Mouse (Mus musculus): ENCODE results near the gene Ccdc97. TPM values are rescaled to one million over a fixed set of nuclear protein-coding genes. Genes with fewer than 3 reads are reported as not detected.

The Ccdc97 gene
- polyA plus RNA-seq, 1 experiment, result 72.4 TPM

GRCm38 (mm10) chr7:25704716-25705364 lies 14.0 kb downstream of the Ccdc97 start:
- Histone ChIP-seq H3K27ac (ENCODE audit: insufficient read depth, low read depth, low read length) (no peak overlapping the region), H3K4me1 (ENCODE audit: control insufficient read depth, insufficient read depth, insufficient read length, low read length) (peaks cover 11% of the 10 kb centered on the region), H3K4me3 (ENCODE audit: low read depth, low read length) (peak overlapping the region; percentile 38), H3K27me3 (ENCODE audit: control insufficient read depth, insufficient read depth, low read length) (no peaks in the 10 kb centered on the region), H3K36me3 (ENCODE audit: control insufficient read depth, insufficient read depth, low read length) (no peaks in the 10 kb centered on the region)
- TF ChIP-seq CTCF (IDR thresholded peaks at IDR 0.05; ENCODE audit: extremely low read depth, insufficient read length, insufficient replicate concordance, low read depth, low read length) (no peak), POLR2A (IDR thresholded peaks at IDR 0.05; ENCODE audit: low read depth, low read length) (no peak)
- 16% methylated on average over 36 of the region's 37 CpGs for WGBS

GRCm38 (mm10) chr7:25703793-25704494 lies 14.9 kb downstream of the Ccdc97 start:
- Histone ChIP-seq H3K27ac (ENCODE audit: insufficient read depth, low read depth, low read length) (no peak overlapping the region), H3K36me3 (ENCODE audit: control insufficient read depth, insufficient read depth, low read length) (no peaks in the 10 kb centered on the region), H3K4me3 (ENCODE audit: low read depth, low read length) (no peak overlapping the region), H3K4me1 (ENCODE audit: control insufficient read depth, insufficient read depth, insufficient read length, low read length) (peaks cover 11% of the 10 kb centered on the region), H3K27me3 (ENCODE audit: control insufficient read depth, insufficient read depth, low read length) (no peaks in the 10 kb centered on the region)
- WGBS, result 30% methylated on average over 10 of the region's 10 CpGs
- TF ChIP-seq CTCF (IDR thresholded peaks at IDR 0.05; ENCODE audit: extremely low read depth, insufficient read length, insufficient replicate concordance, low read depth, low read length), result no peak
- TF ChIP-seq POLR2A (IDR thresholded peaks at IDR 0.05; ENCODE audit: low read depth, low read length), result no peak

- 99% methylated on average over 2 of the region's 2 CpGs for WGBS
- Histone ChIP-seq H3K36me3 (ENCODE audit: control insufficient read depth, insufficient read depth, low read length) (no peaks in the 10 kb centered on the region), H3K27me3 (ENCODE audit: control insufficient read depth, insufficient read depth, low read length) (no peaks in the 10 kb centered on the region), H3K4me1 (ENCODE audit: control insufficient read depth, insufficient read depth, insufficient read length, low read length) (peaks cover 9% of the 10 kb centered on the region), H3K4me3 (ENCODE audit: low read depth, low read length) (no peak overlapping the region), H3K27ac (ENCODE audit: insufficient read depth, low read depth, low read length) (no peak overlapping the region)
- TF ChIP-seq POLR2A (IDR thresholded peaks at IDR 0.05; ENCODE audit: low read depth, low read length) (no peak), CTCF (IDR thresholded peaks at IDR 0.05; ENCODE audit: extremely low read depth, insufficient read length, insufficient replicate concordance, low read depth, low read length) (no peak)
Observed at GRCm38 (mm10) chr7:25702350-25702749, 16.5 kb downstream of the Ccdc97 start.

- no peaks in the 10 kb centered on the region; the same call in 1 of the 2 replicates for H3K36me3 ChIP-seq (ENCODE audit: control insufficient read depth, insufficient read depth, low read length)
- no peak overlapping the region for H3K27ac ChIP-seq (ENCODE audit: insufficient read depth, low read depth, low read length)
- H3K4me3 ChIP-seq (ENCODE audit: low read depth, low read length), result no peak overlapping the region
- peaks cover 4% of the 10 kb centered on the region for H3K4me1 ChIP-seq (ENCODE audit: control insufficient read depth, insufficient read depth, insufficient read length, low read length)
- TF ChIP-seq CTCF (IDR thresholded peaks at IDR 0.05; ENCODE audit: extremely low read depth, insufficient read length, insufficient replicate concordance, low read depth, low read length), result peak; percentile 37; the same call in 1 of the 2 replicates
- TF ChIP-seq POLR2A (IDR thresholded peaks at IDR 0.05; ENCODE audit: low read depth, low read length), result no peak
- WGBS, result 81% methylated on average over 12 of the region's 12 CpGs
- no peaks in the 10 kb centered on the region for H3K27me3 ChIP-seq (ENCODE audit: control insufficient read depth, insufficient read depth, low read length)
Observed at GRCm38 (mm10) chr7:25700732-25701131, 18.2 kb downstream of the Ccdc97 start.

- 46% methylated on average over 13 of the region's 13 CpGs for WGBS
Observed at GRCm38 (mm10) chr7:25699851-25700250, 19.0 kb downstream of the Ccdc97 start.

GRCm38 (mm10) chr7:25694104-25694503 lies 24.8 kb downstream of the Ccdc97 start:
- Histone ChIP-seq H3K4me1 (ENCODE audit: control insufficient read depth, insufficient read depth, insufficient read length, low read length) (no peaks in the 10 kb centered on the region; the same call in 1 of the 2 replicates), H3K4me3 (ENCODE audit: low read depth, low read length) (no peak overlapping the region), H3K36me3 (ENCODE audit: control insufficient read depth, insufficient read depth, low read length) (no peaks in the 10 kb centered on the region; the same call in 1 of the 2 replicates), H3K27ac (ENCODE audit: insufficient read depth, low read depth, low read length) (no peak overlapping the region), H3K27me3 (ENCODE audit: control insufficient read depth, insufficient read depth, low read length) (no peaks in the 10 kb centered on the region)
- WGBS, result 66% methylated on average over 8 of the region's 8 CpGs
- TF ChIP-seq CTCF (IDR thresholded peaks at IDR 0.05; ENCODE audit: extremely low read depth, insufficient read length, insufficient replicate concordance, low read depth, low read length), result no peak
- TF ChIP-seq POLR2A (IDR thresholded peaks at IDR 0.05; ENCODE audit: low read depth, low read length), result no peak

More at GRCm38 (mm10) chr7:25699851-25700250, 19.0 kb downstream of the Ccdc97 start:
- Histone ChIP-seq H3K27me3 (ENCODE audit: control insufficient read depth, insufficient read depth, low read length) (no peaks in the 10 kb centered on the region), H3K4me3 (ENCODE audit: low read depth, low read length) (no peak overlapping the region), H3K4me1 (ENCODE audit: control insufficient read depth, insufficient read depth, insufficient read length, low read length) (peaks cover 4% of the 10 kb centered on the region), H3K36me3 (ENCODE audit: control insufficient read depth, insufficient read depth, low read length) (no peaks in the 10 kb centered on the region; the same call in 1 of the 2 replicates), H3K27ac (ENCODE audit: insufficient read depth, low read depth, low read length) (no peak overlapping the region)
- TF ChIP-seq CTCF (IDR thresholded peaks at IDR 0.05; ENCODE audit: extremely low read depth, insufficient read length, insufficient replicate concordance, low read depth, low read length) (no peak), POLR2A (IDR thresholded peaks at IDR 0.05; ENCODE audit: low read depth, low read length) (no peak)

GRCm38 (mm10) chr7:25690051-25690450 lies 28.8 kb downstream of the Ccdc97 start:
- Histone ChIP-seq H3K27me3 (ENCODE audit: control insufficient read depth, insufficient read depth, low read length) (no peaks in the 10 kb centered on the region), H3K4me1 (ENCODE audit: control insufficient read depth, insufficient read depth, insufficient read length, low read length) (peaks cover 3% of the 10 kb centered on the region), H3K4me3 (ENCODE audit: low read depth, low read length) (peak overlapping the region; percentile 9; the same call in 1 of the 2 replicates), H3K36me3 (ENCODE audit: control insufficient read depth, insufficient read depth, low read length) (no peaks in the 10 kb centered on the region), H3K27ac (ENCODE audit: insufficient read depth, low read depth, low read length) (no peak overlapping the region)
- WGBS, result 42% methylated on average over 5 of the region's 5 CpGs
- TF ChIP-seq CTCF (IDR thresholded peaks at IDR 0.05; ENCODE audit: extremely low read depth, insufficient read length, insufficient replicate concordance, low read depth, low read length) (no peak), POLR2A (IDR thresholded peaks at IDR 0.05; ENCODE audit: low read depth, low read length) (no peak)

Data from small intestine, adult 2 months (tissue).